Mouse (Mus musculus): ENCODE data around the gene AI837181. TPM values are rescaled to one million over a fixed set of nuclear protein-coding genes. Genes with fewer than 3 reads are reported as not detected.

Gene AI837181
- polyA plus RNA-seq, 1 experiment from 2014 or later: 7.1 TPM

GRCm38 (mm10) chr19:5466916-5467500 lies 42.1 kb downstream of the AI837181 start:
- Histone ChIP-seq H3K27ac (ENCODE audit: low read length) (no peak overlapping the region), H3K9ac (ENCODE audit: low read depth, low read length) (no peak overlapping the region), H3K36me3 (ENCODE audit: control insufficient read depth, insufficient read depth) (no peaks in the 10 kb centered on the region), H3K9me3 (replicated peaks; ENCODE audit: control insufficient read depth, low read length) (no peaks in the 10 kb centered on the region), H3K4me1 (ENCODE audit: control insufficient read depth, low read depth, low read length) (no peaks in the 10 kb centered on the region), H3K4me2 (ENCODE audit: low read depth, low read length) (no peak overlapping the region), H3K27me3 (ENCODE audit: control insufficient read depth, insufficient read depth, low read depth, low read length) (no peaks in the 10 kb centered on the region), H3K4me3 (ENCODE audit: low read depth, low read length) (no peak overlapping the region)
- 69% methylated on average over 6 of the region's 6 CpGs for WGBS (ENCODE audit: insufficient replicate concordance)
- ATAC-seq (ENCODE audit: low read depth): no peak

GRCm38 (mm10) chr19:5468374-5468773 lies 43.4 kb downstream of the AI837181 start, which contains the start of gene Ctsw:
Gene Ctsw (minus strand): TSS chr19:5468507.
- H3K9me3 ChIP-seq (replicated peaks; ENCODE audit: control insufficient read depth, low read length): no peaks in the 10 kb centered on the region
- no peak within 1 kb of the TSS for H3K4me2 ChIP-seq (ENCODE audit: low read depth, low read length)
- no peak within 1 kb of the TSS for H3K4me3 ChIP-seq (ENCODE audit: low read depth, low read length)
- H3K9ac ChIP-seq (ENCODE audit: low read depth, low read length): no peak within 1 kb of the TSS
- no peaks in the 10 kb centered on the region; the same call in 1 of the 2 replicates for H3K4me1 ChIP-seq (ENCODE audit: control insufficient read depth, low read depth, low read length)
- peaks cover 4% of the 10 kb centered on the region for H3K27me3 ChIP-seq (ENCODE audit: control insufficient read depth, insufficient read depth, low read depth, low read length)
- no peak for ATAC-seq (ENCODE audit: low read depth)
- H3K27ac ChIP-seq (ENCODE audit: low read length): no peak within 1 kb of the TSS
- 35% methylated on average over 5 of the region's 5 CpGs for WGBS (ENCODE audit: insufficient replicate concordance)
- no peaks in the 10 kb centered on the region for H3K36me3 ChIP-seq (ENCODE audit: control insufficient read depth, insufficient read depth)

GRCm38 (mm10) chr19:5471846-5472245 lies 46.9 kb downstream of the AI837181 start:
- no peak overlapping the region for H3K4me3 ChIP-seq (ENCODE audit: low read depth, low read length)
- H3K4me2 ChIP-seq (ENCODE audit: low read depth, low read length): no peak overlapping the region
- H3K9ac ChIP-seq (ENCODE audit: low read depth, low read length): no peak overlapping the region
- no peak overlapping the region for H3K27ac ChIP-seq (ENCODE audit: low read length)
- no peak for ATAC-seq (ENCODE audit: low read depth)
- no peaks in the 10 kb centered on the region for H3K36me3 ChIP-seq (ENCODE audit: control insufficient read depth, insufficient read depth)
- H3K9me3 ChIP-seq (replicated peaks; ENCODE audit: control insufficient read depth, low read length): no peaks in the 10 kb centered on the region
- peaks cover 31% of the 10 kb centered on the region for H3K27me3 ChIP-seq (ENCODE audit: control insufficient read depth, insufficient read depth, low read depth, low read length)
- H3K4me1 ChIP-seq (ENCODE audit: control insufficient read depth, low read depth, low read length): peaks cover 8% of the 10 kb centered on the region
- WGBS (ENCODE audit: insufficient replicate concordance): 50% methylated on average over 5 of the region's 5 CpGs

- no peaks in the 10 kb centered on the region for H3K36me3 ChIP-seq (ENCODE audit: control insufficient read depth, insufficient read depth)
- 60% methylated on average over 3 of the region's 3 CpGs for WGBS (ENCODE audit: insufficient replicate concordance)
- H3K4me3 ChIP-seq (ENCODE audit: low read depth, low read length): no peak overlapping the region
- peaks cover 8% of the 10 kb centered on the region for H3K4me1 ChIP-seq (ENCODE audit: control insufficient read depth, low read depth, low read length)
- no peak overlapping the region for H3K9ac ChIP-seq (ENCODE audit: low read depth, low read length)
- no peaks in the 10 kb centered on the region for H3K9me3 ChIP-seq (replicated peaks; ENCODE audit: control insufficient read depth, low read length)
- no peak for ATAC-seq (ENCODE audit: low read depth)
- no peak overlapping the region for H3K27ac ChIP-seq (ENCODE audit: low read length)
- peaks cover 31% of the 10 kb centered on the region for H3K27me3 ChIP-seq (ENCODE audit: control insufficient read depth, insufficient read depth, low read depth, low read length)
- H3K4me2 ChIP-seq (ENCODE audit: low read depth, low read length): no peak overlapping the region
Observed at GRCm38 (mm10) chr19:5472857-5473256, 47.9 kb downstream of the AI837181 start.

- H3K4me1 ChIP-seq (ENCODE audit: control insufficient read depth, low read depth, low read length): peaks cover 8% of the 10 kb centered on the region
- peak; percentile 63 for ATAC-seq (ENCODE audit: low read depth)
- H3K4me3 ChIP-seq (ENCODE audit: low read depth, low read length): peak within 1 kb of the TSS; percentile 54
- H3K4me2 ChIP-seq (ENCODE audit: low read depth, low read length): peak within 1 kb of the TSS; percentile 69
- 5% methylated on average over 22 of the region's 22 CpGs for WGBS (ENCODE audit: insufficient replicate concordance)
- H3K27ac ChIP-seq (ENCODE audit: low read length): no peak within 1 kb of the TSS
- H3K36me3 ChIP-seq (ENCODE audit: control insufficient read depth, insufficient read depth): no peaks in the 10 kb centered on the region
- H3K27me3 ChIP-seq (ENCODE audit: control insufficient read depth, insufficient read depth, low read depth, low read length): peaks cover 31% of the 10 kb centered on the region
- peak within 1 kb of the TSS; percentile 53 for H3K9ac ChIP-seq (ENCODE audit: low read depth, low read length)
- no peaks in the 10 kb centered on the region for H3K9me3 ChIP-seq (replicated peaks; ENCODE audit: control insufficient read depth, low read length)
Observed at GRCm38 (mm10) chr19:5473720-5474119, 48.8 kb downstream of the AI837181 start, which contains the start of gene Efemp2. Gene Efemp2 (plus strand): TSS chr19:5473954.

- peak; percentile 42 for ATAC-seq (ENCODE audit: low read depth)
- WGBS (ENCODE audit: insufficient replicate concordance): 2% methylated on average over 57 of the region's 68 CpGs
- peak overlapping the region; percentile 54 for H3K4me3 ChIP-seq (ENCODE audit: low read depth, low read length)
- H3K27ac ChIP-seq (ENCODE audit: low read length): no peak overlapping the region
- H3K27me3 ChIP-seq (ENCODE audit: control insufficient read depth, insufficient read depth, low read depth, low read length): peaks cover 31% of the 10 kb centered on the region
- H3K9me3 ChIP-seq (replicated peaks; ENCODE audit: control insufficient read depth, low read length): no peaks in the 10 kb centered on the region
- no peaks in the 10 kb centered on the region for H3K36me3 ChIP-seq (ENCODE audit: control insufficient read depth, insufficient read depth)
- peak overlapping the region; percentile 69 for H3K4me2 ChIP-seq (ENCODE audit: low read depth, low read length)
- peak overlapping the region; percentile 53 for H3K9ac ChIP-seq (ENCODE audit: low read depth, low read length)
- H3K4me1 ChIP-seq (ENCODE audit: control insufficient read depth, low read depth, low read length): peaks cover 8% of the 10 kb centered on the region
Observed at GRCm38 (mm10) chr19:5474281-5475068, 49.5 kb downstream of the AI837181 start.

- 40% methylated on average over 13 of the region's 13 CpGs for WGBS (ENCODE audit: insufficient replicate concordance)
- no peak; the same call in 1 of the 2 replicates for ATAC-seq (ENCODE audit: low read depth)
- no peaks in the 10 kb centered on the region for H3K9me3 ChIP-seq (replicated peaks; ENCODE audit: control insufficient read depth, low read length)
- H3K27me3 ChIP-seq (ENCODE audit: control insufficient read depth, insufficient read depth, low read depth, low read length): peaks cover 31% of the 10 kb centered on the region
- peak overlapping the region; percentile 15; the same call in 1 of the 2 replicates for H3K9ac ChIP-seq (ENCODE audit: low read depth, low read length)
- peak overlapping the region; percentile 54 for H3K4me3 ChIP-seq (ENCODE audit: low read depth, low read length)
- H3K4me2 ChIP-seq (ENCODE audit: low read depth, low read length): peak overlapping the region; percentile 69
- H3K36me3 ChIP-seq (ENCODE audit: control insufficient read depth, insufficient read depth): no peaks in the 10 kb centered on the region
- no peak overlapping the region for H3K27ac ChIP-seq (ENCODE audit: low read length)
- peaks cover 8% of the 10 kb centered on the region for H3K4me1 ChIP-seq (ENCODE audit: control insufficient read depth, low read depth, low read length)
Observed at GRCm38 (mm10) chr19:5475069-5475714, 50.2 kb downstream of the AI837181 start.
